Mouse (Mus musculus) brain, adult 2 months (tissue): Measurements from ENCODE around the gene Ran.

ENCODE experiments used
- DNase-seq: peaks from one replicate; pipeline ENCODE4 v3.0.0; 2011; ENCODE audit warnings: low read depth, low spot score

The Ran gene

GRCm38 (mm10) chr5:129015020-129015419 is 4.8 kb upstream of the Ran start:
- no peak for DNase-seq

- DNase-seq = no peak
These were observed 4.3 kb upstream of the Ran start for GRCm38 (mm10) chr5:129015540-129015939.

GRCm38 (mm10) chr5:129016370-129016769 is 3.5 kb upstream of the Ran start:
- no peak for DNase-seq

GRCm38 (mm10) chr5:129018782-129019489 is 933 bp upstream of the Ran start:
- peak; percentile 48 for DNase-seq

- DNase-seq = peak; percentile 82
These were observed 415 bp downstream of the Ran start for GRCm38 (mm10) chr5:129020300-129020668.

- no peak for DNase-seq
These were observed 862 bp downstream of the Ran start for GRCm38 (mm10) chr5:129020731-129021130.

- DNase-seq = no peak
These were observed 5.2 kb downstream of the Ran start for GRCm38 (mm10) chr5:129025048-129025447.

GRCm38 (mm10) chr5:129025725-129026124 is 5.9 kb downstream of the Ran start:
- no peak for DNase-seq

- no peak for DNase-seq
These were observed 6.3 kb downstream of the Ran start for GRCm38 (mm10) chr5:129026171-129026570.

GRCm38 (mm10) chr5:129026637-129027036 is 6.8 kb downstream of the Ran start:
- DNase-seq = no peak

- DNase-seq = no peak
These were observed 9.4 kb downstream of the Ran start for GRCm38 (mm10) chr5:129029131-129029723.

GRCm38 (mm10) chr5:129036678-129037077 is 16.8 kb downstream of the Ran start:
- no peak for DNase-seq

- DNase-seq = peak; percentile 59
These were observed 17.9 kb downstream of the Ran start for GRCm38 (mm10) chr5:129037739-129038138.

- peak; percentile 60 for DNase-seq
These were observed 26.0 kb downstream of the Ran start for GRCm38 (mm10) chr5:129045641-129046580.

GRCm38 (mm10) chr5:129049372-129049771 is 29.5 kb downstream of the Ran start:
- peak; percentile 85 for DNase-seq

- DNase-seq = no peak
These were observed 32.0 kb downstream of the Ran start for GRCm38 (mm10) chr5:129051910-129052309.

GRCm38 (mm10) chr5:129052636-129053355 is 32.9 kb downstream of the Ran start:
- no peak for DNase-seq

- no peak for DNase-seq
These were observed 34.9 kb downstream of the Ran start for GRCm38 (mm10) chr5:129054675-129055284.

- no peak for DNase-seq
These were observed 39.2 kb downstream of the Ran start for GRCm38 (mm10) chr5:129059116-129059515.

- peak; percentile 85 for DNase-seq
These were observed 41.7 kb downstream of the Ran start for GRCm38 (mm10) chr5:129061579-129061978.
